ENCODE assay signal across 8 mouse cellular contexts in genomic region chr3:87919336-87920108, GRCm38 (mm10). TPM values are rescaled to one million over a fixed set of nuclear protein-coding genes. Genes with fewer than 3 reads are reported as not detected.
DNase-seq lines count a peak whose midpoint lies in the region; ATAC-seq and TF ChIP-seq lines count a peak whose summit lies in the region.

Gene Mrpl24, plus strand, starts transcription at chr3:87919506.

- no peaks in the 10 kb centered on the region for H3K27me3 ChIP-seq in ES-Bruce4 (ENCODE audit: control insufficient read depth, insufficient read depth, low read length, poor library complexity, severe bottlenecking)
- H3K27me3 ChIP-seq in forebrain, embryonic 14.5 days (replicated peaks; ENCODE audit: control insufficient read depth, insufficient read depth, low read length), result no peaks in the 10 kb centered on the region
- H3K27me3 ChIP-seq in neural tube, embryonic 15.5 days (replicated peaks), result no peaks in the 10 kb centered on the region

- peak; percentile 98 for DNase-seq in forebrain, embryonic 14.5 days (ENCODE audit: low spot score)
- DNase-seq in heart, postnatal 14 days, result peak; percentile 69 to 75
- peak; percentile 91 for DNase-seq in layer of hippocampus, adult 11-12 months (ENCODE audit: low spot score)
- DNase-seq in lung, adult 18-20 months, result peak; percentile 86 to 90
- DNase-seq in testis, postnatal 14 days (ENCODE audit: low spot score), result peak; percentile 87

- H3K4me3 ChIP-seq in ES-Bruce4 (ENCODE audit: low read depth, low read length), result peak within 1 kb of the TSS; percentile 97
- peak within 1 kb of the TSS; percentile 51 for H3K4me3 ChIP-seq in forebrain, embryonic 14.5 days (ENCODE audit: low read depth, low read length)
- H3K4me3 ChIP-seq in neural tube, embryonic 15.5 days (replicated peaks), result peak within 1 kb of the TSS; percentile 70

- no peak for TF ChIP-seq POLR2A in ES-Bruce4 (IDR thresholded peaks at IDR 0.05; ENCODE audit: insufficient read depth, low read length)

- peak within 1 kb of the TSS; percentile 82 for H3K27ac ChIP-seq in ES-Bruce4 (ENCODE audit: insufficient read depth, low read length)
- H3K27ac ChIP-seq in forebrain, embryonic 14.5 days (ENCODE audit: low read depth, low read length), result peak within 1 kb of the TSS; percentile 52
- peak within 1 kb of the TSS; percentile 83 for H3K27ac ChIP-seq in neural tube, embryonic 15.5 days (replicated peaks)

- H3K4me2 ChIP-seq in forebrain, embryonic 14.5 days (ENCODE audit: low read length), result peak within 1 kb of the TSS; percentile 72
- H3K4me2 ChIP-seq in neural tube, embryonic 15.5 days, result peak within 1 kb of the TSS; percentile 87

- ATAC-seq in cerebellum, adult (ENCODE audit: insufficient number of reproducible peaks, low FRiP score, low TSS enrichment), result peak; percentile 88
- peak; percentile 94 for ATAC-seq in forebrain, embryonic 14.5 days
- ATAC-seq in neural tube, embryonic 15.5 days (ENCODE audit: low FRiP score), result peak; percentile 92

- TF ChIP-seq CTCF in ES-Bruce4 (IDR thresholded peaks at IDR 0.05; ENCODE audit: low read depth, low read length), result no peak

- peaks cover 53% of the 10 kb centered on the region for H3K36me3 ChIP-seq in ES-Bruce4 (ENCODE audit: control insufficient read depth, insufficient read depth, low read length, poor library complexity, severe bottlenecking)
- H3K36me3 ChIP-seq in forebrain, embryonic 14.5 days (ENCODE audit: control insufficient read depth, insufficient read depth, low read length), result peaks cover 60% of the 10 kb centered on the region
- peaks cover 56% of the 10 kb centered on the region for H3K36me3 ChIP-seq in neural tube, embryonic 15.5 days

- no peaks in the 10 kb centered on the region for H3K9me3 ChIP-seq in ES-Bruce4 (replicated peaks; ENCODE audit: control insufficient read depth, insufficient read depth, low read length, poor library complexity, severe bottlenecking)
- H3K9me3 ChIP-seq in forebrain, embryonic 14.5 days (replicated peaks; ENCODE audit: control insufficient read depth, low read length), result no peaks in the 10 kb centered on the region
- no peaks in the 10 kb centered on the region for H3K9me3 ChIP-seq in neural tube, embryonic 15.5 days (replicated peaks)

- H3K4me1 ChIP-seq in ES-Bruce4 (ENCODE audit: control insufficient read depth, insufficient read depth, low read length), result no peaks in the 10 kb centered on the region
- H3K4me1 ChIP-seq in forebrain, embryonic 14.5 days (ENCODE audit: control insufficient read depth, insufficient read depth, low read length), result no peaks in the 10 kb centered on the region
- H3K4me1 ChIP-seq in neural tube, embryonic 15.5 days, result peaks cover 24% of the 10 kb centered on the region

- intact Hi-C loops in heart, postnatal 14 days (cut with DNase I), result no loop called here

- WGBS in forebrain, embryonic 14.5 days, result under 1% methylated on average over 30 of the region's 30 CpGs
- under 1% methylated on average over 30 of the region's 30 CpGs for WGBS in neural tube, embryonic 15.5 days

- no peak for TF ChIP-seq EP300 in ES-Bruce4 (IDR thresholded peaks at IDR 0.05; ENCODE audit: insufficient read depth, low read depth, low read length)

- peak within 1 kb of the TSS; percentile 82 for H3K9ac ChIP-seq in ES-Bruce4 (ENCODE audit: low read depth, poor library complexity, severe bottlenecking)
- peak within 1 kb of the TSS; percentile 59 for H3K9ac ChIP-seq in forebrain, embryonic 14.5 days (ENCODE audit: low read length)
- H3K9ac ChIP-seq in neural tube, embryonic 15.5 days (replicated peaks), result peak within 1 kb of the TSS; percentile 69

RNA-seq across cellular contexts. Expression of gene Mrpl24, which starts in this region (rescaled TPM):
- polyA plus RNA-seq in ES-Bruce4 (2011; ENCODE audit: insufficient read depth, insufficient read length, low read depth, missing spikeins), result 207 and 219 TPM in 2 replicates
- 69.5 and 71.2 TPM in 2 replicates for polyA plus RNA-seq in forebrain, embryonic 14.5 days (2014; fragmentation: Nextera tagmentation; extraction: Ambion mirVana)
- 10 to 100 TPM; 65.8 to 71.0 TPM for total RNA-seq in heart, postnatal 14 days (2021)
- 51.0 and 59.5 TPM in 2 replicates for polyA plus RNA-seq in neural tube, embryonic 15.5 days (2015; fragmentation: Nextera tagmentation; extraction: Ambion mirVana)

Comparison
In these comparisons a context has a peak if more than half of its experiments do, and no peak if none do; other contexts are left out.
1. Peak in every context shown above with its lines: DNase-seq, ATAC-seq, H3K4me3 ChIP-seq and H3K27ac ChIP-seq.